Mouse (Mus musculus) bone marrow macrophage, adult 2 months (primary cell): Measurements from ENCODE around the gene Efhd2.

Source experiments
- CTCF ChIP-seq: IDR thresholded peaks from 2 replicates; pipeline ENCODE4 v1.5.1; 2012; ENCODE audit warnings: low read depth, mild to moderate bottlenecking, low read length, moderate library complexity
- POLR2A ChIP-seq: IDR thresholded peaks from 2 replicates; pipeline ENCODE4 v1.6.1; 2012; ENCODE audit warnings: mild to moderate bottlenecking, low read depth, low read length, borderline replicate concordance

DNA sequence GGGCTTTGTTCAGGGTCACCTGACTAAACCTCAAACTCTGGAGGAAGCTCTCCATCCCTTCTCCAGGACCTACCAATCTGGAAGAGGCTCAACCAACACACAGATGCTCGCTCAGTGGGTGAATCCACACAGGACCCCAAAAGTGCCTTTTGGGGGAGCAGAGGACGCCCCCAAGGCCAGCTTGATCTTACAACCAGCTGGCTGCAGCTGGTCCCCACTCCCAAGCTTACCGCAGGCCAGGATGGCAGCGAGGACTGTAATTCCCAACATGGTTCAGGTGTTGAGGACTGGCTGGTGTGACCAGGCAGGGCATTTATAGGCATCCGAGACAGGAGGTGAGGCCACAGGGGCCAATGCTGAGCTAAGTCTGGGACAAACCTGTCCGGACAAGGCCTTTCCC lies 28.7 kb downstream of the Efhd2 start, which contains the start of gene Ctrc:
- TF ChIP-seq CTCF (no peak), POLR2A (no peak)
